Mouse (Mus musculus): ENCODE data around the gene Golph3l.

Golph3l gene

DNA sequence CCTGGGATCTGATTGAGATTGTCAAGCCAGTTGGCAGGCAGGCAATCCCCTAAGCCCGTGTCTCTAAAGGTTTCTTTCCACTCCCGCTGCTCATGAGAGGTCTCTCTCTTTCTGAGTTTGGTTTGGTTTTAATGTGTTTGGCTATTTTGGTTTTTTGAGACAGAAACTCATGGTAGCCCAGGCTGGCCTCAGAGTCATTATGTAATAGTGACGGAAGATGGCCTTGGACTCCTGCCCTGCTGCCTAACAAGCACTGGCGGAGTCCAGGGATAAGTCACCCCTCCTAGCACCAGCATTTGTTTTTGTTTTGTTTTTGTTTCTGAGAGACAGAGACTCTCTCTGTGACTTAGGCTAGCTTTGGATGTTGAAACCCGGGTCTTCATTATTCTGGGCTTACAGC is 66.7 kb downstream of the Golph3l start:
- no peak for DNase-seq (ENCODE audit: low read depth, low spot score)

DNA sequence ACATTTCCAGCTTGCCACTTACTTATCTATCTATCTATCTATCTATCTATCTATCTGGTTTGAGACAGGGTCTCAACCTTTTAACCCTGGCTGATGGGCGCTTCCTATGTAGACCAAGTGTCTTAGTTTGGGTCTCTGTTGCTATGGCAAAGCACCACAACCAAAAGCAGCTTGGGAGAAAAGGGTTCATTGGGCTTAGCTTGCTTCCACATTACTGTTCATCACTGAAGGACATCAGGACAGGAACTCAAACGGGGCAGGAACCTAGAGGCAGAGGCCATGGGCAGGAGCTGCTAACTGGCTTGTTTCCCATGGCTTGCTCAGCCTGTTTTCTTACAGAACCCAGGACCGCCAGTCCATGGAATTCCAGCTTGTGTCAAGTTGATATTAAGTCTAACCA is 68.4 kb downstream of the Golph3l start:
- no peak for DNase-seq (ENCODE audit: low read depth, low spot score)

DNA sequence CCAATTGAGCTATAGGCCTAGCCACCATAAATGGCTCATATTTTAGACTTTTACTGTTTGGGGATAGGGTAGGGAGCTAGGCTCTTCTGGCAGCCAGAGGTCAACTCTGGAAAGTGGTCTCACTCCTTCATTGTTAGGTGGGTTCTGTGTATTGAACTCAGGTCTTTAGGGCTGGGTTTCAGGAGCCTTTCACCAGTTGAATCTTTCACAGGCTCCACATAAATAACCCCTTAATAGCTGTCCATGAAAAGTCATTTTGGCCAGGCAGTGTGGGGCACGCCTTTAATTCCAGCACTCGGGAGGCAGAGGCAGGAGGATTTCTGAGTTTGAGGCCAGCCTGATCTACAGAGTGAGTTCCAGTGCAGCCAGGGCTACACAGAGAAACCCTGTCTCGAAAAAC is 69.0 kb downstream of the Golph3l start:
- no peak for DNase-seq (ENCODE audit: low read depth, low spot score)

DNA sequence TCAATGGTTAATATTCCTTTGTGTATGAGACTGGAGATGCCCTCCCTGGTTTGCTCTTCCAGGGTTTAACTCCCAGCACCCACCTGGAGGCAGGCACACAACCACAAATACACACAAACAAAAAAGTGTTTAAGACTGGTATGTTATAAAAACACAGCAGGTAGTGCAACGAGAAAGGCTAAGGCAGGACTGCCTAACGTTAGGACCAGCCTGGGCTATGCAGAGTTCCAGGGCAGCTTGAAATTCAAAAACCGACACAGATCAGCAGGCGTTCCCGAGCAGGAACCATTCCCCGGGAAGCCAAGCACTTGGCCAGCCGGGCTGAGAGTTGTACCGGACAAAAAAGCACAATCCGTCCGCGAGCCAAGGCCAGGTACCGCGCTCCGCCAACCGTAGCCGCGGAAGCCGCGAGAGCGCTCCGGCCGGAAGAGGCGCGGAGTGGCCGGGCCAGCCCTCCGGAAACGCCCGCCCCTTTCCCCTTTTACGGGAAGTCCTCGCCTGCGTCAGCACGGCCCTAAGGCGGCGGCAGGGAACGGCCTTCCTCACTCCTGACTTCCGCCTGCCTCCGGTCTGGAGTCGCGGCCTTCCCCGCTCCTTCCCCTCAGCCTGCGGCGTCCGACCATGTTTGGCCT is 69.6 kb downstream of the Golph3l start, which contains the start of gene Mcl1:
Gene Mcl1, plus strand, starts transcription at position 553 of the 632 bp plus-strand sequence.
- peak; percentile 93 for DNase-seq (ENCODE audit: low read depth, low spot score)

DNA sequence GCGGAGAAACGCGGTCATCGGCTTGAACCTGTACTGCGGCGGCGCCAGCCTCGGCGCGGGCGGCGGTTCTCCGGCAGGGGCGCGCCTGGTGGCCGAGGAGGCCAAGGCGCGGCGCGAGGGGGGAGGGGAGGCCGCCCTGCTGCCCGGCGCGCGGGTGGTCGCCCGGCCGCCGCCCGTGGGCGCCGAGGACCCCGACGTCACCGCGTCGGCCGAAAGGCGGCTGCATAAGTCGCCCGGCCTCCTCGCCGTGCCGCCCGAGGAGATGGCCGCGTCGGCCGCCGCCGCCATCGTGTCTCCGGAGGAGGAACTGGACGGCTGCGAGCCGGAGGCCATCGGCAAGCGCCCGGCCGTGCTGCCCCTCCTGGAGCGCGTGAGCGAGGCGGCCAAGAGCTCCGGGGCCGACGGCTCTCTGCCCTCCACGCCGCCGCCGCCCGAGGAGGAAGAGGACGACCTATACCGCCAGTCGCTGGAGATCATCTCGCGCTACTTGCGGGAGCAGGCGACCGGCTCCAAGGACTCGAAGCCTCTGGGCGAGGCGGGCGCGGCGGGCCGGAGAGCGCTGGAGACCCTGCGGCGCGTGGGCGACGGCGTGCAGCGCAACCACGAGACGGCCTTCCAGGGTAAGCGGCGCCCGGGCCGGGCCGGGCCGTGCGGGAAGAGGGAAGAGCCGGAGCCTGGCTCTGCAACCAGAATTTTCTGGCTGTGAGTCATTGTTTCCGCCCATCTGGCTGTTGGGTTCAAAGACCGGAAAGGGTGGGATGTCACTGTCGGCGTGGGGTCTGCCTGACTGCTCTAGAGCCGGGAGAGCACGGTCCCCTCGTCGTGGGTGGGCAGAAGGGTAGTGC is 70.4 kb downstream of the Golph3l start:
- peak; percentile 85 for DNase-seq (ENCODE audit: low read depth, low spot score)

DNA sequence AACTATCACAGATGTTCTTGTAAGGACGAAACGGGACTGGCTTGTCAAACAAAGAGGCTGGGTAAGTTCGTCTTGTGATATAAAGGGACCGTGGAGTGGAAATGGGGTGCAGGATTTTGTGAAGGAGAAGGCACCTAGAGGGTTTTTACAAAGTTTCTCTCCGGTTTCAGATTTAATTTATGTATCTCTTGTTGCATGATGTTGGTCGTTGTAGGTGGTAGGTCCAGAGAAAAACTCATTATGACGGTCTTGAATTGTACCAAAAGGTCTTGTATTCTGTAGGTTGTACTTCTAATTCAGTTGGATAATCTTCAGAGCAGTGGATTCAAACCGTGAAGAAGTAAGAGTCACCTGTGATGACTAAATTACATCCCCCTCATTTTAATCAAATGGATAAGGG is 71.2 kb downstream of the Golph3l start:
- DNase-seq (ENCODE audit: low read depth, low spot score) = no peak

DNA sequence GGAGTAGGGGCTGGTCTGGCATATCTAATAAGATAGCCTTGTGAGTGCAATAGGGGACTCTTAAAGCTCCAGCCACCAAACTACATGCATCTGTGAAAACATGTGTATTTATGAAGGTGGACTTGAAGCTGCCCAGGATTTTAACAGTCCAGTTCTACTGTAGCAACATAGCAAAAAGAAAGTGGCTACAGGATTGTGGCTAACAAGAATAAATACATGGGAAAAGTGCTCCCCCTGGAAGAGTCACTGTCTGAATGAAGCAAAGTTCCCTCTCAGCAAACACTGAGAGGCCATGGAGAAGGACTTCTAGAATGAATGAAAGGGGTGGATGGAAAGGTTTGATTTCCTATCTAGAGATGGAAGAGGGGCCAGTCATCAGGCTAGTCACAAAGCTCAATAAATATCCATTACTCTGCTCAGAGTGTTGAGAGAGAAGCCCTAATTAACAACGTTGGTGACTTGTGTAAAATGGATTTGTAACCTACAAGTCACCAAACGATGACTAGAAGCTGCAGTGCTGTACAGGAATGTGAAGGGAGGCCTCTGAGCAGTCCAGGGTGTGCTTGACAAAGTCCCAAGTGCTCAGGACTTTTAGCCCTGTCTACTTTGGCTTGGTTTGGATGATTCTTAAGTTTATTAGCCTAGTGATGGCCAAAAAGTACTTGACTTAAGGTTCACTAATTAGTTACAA is 72.2 kb downstream of the Golph3l start:
- peak; percentile 41 for DNase-seq (ENCODE audit: low read depth, low spot score)

DNA sequence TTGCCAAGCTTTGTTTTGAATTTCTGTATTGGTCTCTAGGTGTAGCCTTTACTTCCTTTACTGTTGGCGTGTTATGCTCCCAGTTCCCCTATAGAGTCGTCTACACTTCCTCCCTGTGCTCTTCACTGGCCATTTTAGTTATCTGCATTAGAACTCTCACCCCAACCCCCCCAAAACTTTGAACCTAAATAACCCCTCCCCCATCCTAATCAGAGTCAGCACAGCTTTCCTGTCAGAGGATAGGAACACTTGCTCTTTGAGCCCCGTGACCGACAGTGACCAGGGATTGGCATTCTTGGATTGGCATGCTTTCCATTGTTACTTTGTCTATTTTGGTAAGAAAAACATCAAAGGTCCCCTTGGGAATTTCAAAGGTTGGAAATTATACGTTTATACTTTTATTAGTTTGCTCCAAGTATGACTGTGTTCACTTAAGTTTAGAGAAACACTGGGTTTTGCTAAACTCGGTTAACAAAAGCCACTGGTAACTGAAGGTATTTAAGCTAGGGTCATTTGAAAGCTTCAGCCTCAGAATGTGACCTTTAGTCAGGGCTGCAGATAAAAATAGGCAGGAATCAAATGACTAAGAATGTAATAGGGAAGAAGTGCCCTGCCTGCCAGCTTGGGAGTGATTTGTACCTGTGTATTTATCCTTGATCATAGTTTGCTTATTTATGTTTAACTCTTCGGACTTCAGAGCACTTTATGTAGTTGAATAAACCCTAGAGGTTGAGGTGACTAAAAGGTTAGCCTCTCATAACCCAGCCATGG is 73.4 kb downstream of the Golph3l start:
- DNase-seq (ENCODE audit: low read depth, low spot score) = peak; percentile 49

DNA sequence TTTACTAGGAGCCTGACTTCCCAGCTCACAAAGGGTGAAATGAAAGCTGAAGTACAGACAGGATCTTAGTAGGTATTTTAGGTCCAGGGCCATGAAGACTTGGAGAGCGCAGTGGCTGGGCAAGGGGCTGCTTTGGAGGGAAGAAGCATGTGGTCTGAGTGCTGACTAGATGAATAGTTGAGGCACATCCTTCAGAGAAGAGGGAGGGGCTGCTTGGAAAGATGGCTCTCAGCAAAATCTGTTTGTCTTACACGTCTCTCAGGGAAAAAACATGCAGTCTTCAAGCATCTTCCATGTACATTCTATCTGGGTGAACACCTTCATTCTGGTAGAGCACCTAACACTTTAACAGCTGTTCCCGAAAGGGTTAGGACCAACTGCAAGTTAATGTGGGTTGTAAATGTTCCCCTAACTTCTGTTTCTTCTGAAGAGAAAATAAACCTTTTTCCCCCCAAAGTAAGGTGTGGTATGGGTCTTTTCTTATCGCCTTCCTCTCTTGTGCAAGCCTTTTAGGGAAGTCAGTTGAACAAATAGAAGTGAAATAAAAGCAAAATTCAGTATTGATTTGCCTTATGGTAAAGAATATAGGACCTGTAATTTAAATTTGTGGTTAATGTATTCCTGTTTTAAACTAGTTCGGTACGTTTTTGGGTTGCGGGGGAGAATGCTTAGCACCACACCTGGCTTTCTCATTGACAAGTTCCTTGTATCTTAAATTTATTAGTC is 74.2 kb downstream of the Golph3l start:
- peak; percentile 40 for DNase-seq (ENCODE audit: low read depth, low spot score)

DNA sequence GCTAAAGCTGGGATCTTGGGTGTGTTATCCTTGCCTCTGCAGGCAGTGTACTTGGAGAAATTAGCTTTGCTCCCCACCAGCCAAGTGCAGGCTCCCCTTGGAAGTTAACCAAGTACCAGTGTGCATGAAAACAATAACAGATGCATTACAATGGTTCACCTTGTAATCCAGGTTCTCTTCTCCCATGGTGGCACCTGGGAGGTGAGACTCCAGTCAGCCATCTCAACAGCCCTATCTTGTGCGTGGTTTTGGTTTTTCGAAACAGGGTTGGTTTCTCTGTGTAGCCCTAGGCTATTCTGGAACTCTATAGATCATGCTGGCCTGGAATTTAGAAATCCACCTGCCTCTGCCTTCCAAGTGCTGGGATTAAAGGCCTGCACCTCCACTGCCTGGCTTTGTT is 74.8 kb downstream of the Golph3l start:
- no peak for DNase-seq (ENCODE audit: low read depth, low spot score)

DNA sequence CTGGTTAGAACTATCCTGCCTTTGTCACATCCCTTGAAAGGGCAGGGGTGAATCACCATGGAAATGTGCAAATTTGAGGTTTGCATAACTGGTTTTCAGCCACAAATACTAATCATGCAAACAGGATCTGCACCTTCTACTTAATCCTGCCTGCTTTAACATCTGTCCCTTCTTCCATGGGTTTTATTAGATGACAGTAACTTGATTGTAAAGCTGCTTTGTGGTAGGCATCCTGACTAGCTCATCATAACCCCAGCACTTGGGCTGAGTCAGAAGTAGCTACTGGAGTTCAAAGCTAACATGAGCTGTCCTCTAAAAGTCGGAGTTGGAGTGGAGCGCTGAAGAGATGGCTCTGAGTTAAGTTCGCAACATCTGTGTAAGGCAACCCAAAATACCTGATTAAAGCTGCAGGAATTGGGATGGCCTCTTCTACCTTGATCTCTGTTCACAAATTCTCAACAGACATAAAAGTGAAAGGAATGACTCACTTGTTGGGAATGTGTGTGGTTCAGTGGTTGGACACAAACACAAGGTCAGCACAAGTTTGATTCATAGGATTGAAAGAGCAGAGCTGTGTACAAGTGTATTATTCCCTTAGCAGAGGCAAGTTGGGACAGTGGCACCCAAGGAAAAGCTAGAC is 75.4 kb downstream of the Golph3l start:
- peak; percentile 65 for DNase-seq (ENCODE audit: low read depth, low spot score)

DNA sequence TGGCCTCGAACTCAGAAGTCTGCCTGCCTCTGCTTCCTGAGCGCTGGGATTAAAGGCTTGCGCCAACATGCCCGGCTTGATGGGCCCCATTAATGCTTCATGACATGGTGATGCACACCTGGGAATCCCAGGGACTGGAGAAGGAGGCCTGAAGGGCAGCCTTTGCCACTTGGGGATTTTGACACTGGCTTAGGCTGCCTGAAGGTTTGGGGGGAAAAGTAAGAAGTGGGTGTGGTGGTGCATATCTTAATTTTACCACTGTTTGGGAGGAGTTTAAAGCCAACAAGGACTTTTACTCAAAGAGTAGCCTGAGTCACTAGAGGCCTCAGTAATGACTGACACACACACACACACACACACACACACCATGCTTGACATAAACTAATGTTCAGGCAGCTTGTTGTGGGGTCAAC is 76.2 kb downstream of the Golph3l start:
- DNase-seq (ENCODE audit: low read depth, low spot score) = peak; percentile 48

DNA sequence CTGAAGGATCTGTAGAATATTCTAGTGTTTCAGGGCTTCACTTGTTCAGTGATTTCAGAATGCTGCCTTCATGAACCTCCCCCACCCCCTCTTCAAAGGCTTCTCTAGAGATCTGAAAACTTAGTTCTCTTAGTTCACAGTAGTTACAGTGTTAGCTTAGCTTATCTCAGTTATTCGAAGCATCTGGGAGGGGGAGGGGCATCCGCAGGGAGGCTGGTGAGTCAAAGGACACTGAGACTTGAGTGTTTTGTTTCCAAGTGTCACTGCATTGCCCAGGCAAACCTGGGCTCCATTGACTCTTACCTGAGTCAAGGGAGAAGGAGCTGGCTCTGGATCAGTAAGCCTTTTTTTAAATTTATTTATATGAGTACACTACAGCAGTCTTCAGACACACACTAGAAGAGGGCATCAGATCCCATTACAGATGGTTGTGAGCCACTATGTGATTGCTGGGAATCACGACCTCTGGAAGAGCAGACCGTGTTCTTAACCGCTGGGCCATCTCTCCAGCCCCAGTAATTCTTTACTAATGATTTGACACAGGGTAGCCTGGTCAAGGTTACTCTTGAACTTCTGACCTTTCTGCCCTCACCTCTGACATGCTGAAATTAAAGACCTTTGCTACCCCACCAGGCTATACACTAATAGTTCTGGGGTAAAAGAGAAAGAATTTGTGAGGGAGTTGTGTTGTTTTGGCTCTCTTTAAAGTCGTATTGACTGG is 77.5 kb downstream of the Golph3l start:
- DNase-seq (ENCODE audit: low read depth, low spot score) = peak; percentile 89

DNA sequence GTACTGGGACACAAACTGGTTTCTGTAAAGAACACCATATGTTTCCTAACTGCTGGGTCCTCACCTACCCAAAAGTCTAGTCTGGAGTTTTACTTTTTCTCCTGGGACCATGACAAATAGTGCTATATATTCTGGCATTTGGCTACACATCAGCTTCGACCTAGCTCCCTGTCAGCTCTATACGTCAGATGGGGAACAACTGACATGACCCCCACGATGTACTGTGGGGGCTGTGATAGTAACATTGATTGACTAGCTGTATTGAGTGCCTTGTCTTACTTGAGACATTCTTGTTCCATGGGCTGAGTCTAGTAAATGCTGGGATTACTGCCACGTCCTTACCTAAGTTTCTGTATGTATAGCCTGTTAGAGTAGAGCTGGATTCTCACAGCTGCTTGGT is 78.8 kb downstream of the Golph3l start:
- DNase-seq (ENCODE audit: low read depth, low spot score) = no peak

DNA sequence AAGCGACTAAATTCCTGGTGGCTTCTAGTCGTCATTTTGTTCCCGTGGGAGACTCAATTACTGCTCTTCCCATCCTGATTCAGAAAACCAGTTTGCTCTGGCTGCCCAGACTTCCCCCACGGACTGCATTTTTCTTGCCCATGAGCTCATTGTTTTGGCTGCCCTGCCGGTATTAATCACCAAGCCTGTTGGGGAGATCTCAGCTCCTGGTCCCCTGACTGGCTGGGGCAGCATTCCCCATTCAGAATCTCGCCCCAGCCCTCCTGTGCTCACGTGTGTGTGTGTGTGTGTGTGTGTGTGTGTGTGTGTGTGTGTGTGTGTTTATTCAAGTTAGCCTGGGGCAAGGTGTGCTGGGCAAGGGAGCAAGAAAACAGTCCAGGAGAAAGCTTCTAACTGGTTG is 79.3 kb downstream of the Golph3l start:
- peak; percentile 37 for DNase-seq (ENCODE audit: low read depth, low spot score)
